Mouse (Mus musculus) spleen, embryonic (tissue): ENCODE data around the gene Rnf220.

Experiments
- CTCF ChIA-PET: fragments of 350-600 bp; sonication (Branson Sonifier 250); formaldehyde crosslinking; loops from one replicate; lab custom pipeline; 2022; lab: Charles Lee

The Rnf220 gene

DNA sequence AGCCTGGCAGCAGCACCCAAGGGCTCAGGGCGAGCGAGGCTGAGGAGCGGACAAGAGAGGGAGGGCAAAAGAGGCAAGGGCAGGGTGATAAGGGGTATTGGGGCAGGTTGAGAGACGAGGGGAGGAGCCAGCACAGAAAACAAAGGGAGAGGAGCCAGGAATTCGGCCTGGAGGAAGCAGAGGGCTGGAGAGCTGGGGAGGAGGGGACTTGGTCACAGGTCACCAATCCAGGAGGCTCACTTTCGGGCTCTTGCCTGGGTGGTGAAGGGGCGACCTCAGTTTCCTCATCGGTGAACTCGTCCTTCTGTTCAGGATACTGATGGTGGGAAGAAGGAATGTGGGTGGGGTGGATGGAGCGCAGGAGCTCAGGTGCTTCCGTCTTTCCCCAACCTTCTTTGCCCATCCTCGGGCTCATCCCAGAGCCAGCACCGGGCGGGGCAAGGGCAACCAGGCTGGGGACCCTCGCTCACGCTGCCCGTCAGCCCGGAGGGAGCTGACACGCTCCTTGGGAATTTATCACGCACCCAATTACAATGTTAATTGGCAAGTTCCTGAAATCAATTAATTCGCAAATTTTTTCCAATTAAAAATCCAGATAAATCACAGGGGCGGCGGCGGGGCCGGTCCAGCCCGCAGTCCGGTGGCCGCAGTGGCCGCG lies 193.1 kb downstream of the Rnf220 start:
- CTCF ChIA-PET: no interaction called here

GRCm38 (mm10) chr4:117302027-117302806 lies 194.6 kb downstream of the Rnf220 start:
- CTCF ChIA-PET: no interaction called here

GRCm38 (mm10) chr4:117299921-117300320 lies 196.9 kb downstream of the Rnf220 start:
- CTCF ChIA-PET: no interaction called here

DNA sequence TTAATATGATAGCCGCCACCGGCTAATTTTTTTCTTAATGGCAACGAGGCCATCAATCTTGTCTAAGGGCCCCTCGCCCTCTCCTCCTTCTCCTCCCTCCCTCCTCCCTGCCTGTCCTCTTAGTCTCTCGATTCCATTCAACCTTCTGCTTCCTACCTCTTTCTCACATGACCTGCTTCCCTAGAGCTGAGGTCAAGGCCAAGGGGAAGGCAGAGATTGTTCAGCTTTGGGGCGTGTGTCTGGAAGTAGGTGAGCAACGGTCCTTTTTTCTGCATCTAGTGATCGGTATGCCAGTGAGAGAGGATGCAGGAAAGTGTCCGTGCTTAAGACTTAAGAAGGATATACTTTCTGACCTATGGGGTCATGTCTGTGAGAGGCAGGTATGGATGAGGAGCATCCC lies 199.0 kb downstream of the Rnf220 start:
- CTCF ChIA-PET: no interaction called here

DNA sequence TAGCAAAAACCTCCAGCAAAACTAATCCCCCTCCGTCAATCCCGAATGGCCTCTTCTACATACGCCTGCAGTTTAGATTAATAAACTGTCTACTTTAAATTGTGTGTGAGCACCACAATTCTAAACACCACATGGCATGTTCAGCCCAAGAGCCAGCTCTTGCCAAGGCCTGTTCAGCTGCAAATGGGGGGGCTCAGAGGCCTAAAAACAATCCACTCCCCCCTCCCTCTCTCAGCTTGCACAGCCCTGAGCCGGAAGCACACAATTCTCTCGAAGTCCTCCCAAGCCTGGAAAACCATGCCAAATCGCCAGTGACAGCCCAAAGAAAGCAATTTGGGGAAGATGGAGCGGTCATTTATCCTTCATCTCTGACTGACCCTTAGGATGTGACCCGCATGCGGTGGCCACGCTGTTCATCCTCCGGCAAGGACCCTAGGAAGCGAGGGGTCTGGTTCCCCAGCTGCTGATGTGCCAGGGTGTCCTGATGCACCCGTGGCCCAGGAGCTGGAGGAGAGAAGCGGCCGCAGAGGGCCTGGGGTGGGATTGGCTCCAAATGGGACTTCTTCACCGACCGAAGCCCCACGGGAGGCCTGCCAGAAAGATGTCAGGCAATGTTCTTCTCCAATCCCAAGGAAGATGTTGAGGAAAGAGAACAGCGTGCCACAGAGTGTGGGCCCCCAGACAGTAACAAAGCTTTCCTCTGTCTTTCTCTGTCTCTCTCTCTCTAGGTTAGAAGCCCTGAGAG lies 199.8 kb downstream of the Rnf220 start:
- CTCF ChIA-PET: no interaction called here

DNA sequence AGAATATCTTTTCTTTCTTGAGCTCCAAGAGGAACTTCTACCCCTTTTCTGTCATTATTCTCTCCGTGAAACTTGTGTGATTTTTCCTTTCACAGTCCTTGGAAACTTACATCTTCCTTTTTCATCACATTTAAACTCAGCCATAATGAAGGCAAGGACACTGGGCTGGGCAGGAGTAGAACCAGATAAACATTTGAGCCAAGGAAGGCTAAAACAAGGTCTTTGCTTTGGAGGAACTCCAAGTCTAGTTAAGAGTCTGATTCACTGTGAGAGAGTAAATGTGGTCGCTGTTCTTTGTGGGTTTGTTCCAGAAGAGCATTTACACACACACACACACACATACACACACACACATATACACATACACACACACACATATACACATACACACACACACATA lies 205.2 kb downstream of the Rnf220 start:
- CTCF ChIA-PET: no interaction called here

DNA sequence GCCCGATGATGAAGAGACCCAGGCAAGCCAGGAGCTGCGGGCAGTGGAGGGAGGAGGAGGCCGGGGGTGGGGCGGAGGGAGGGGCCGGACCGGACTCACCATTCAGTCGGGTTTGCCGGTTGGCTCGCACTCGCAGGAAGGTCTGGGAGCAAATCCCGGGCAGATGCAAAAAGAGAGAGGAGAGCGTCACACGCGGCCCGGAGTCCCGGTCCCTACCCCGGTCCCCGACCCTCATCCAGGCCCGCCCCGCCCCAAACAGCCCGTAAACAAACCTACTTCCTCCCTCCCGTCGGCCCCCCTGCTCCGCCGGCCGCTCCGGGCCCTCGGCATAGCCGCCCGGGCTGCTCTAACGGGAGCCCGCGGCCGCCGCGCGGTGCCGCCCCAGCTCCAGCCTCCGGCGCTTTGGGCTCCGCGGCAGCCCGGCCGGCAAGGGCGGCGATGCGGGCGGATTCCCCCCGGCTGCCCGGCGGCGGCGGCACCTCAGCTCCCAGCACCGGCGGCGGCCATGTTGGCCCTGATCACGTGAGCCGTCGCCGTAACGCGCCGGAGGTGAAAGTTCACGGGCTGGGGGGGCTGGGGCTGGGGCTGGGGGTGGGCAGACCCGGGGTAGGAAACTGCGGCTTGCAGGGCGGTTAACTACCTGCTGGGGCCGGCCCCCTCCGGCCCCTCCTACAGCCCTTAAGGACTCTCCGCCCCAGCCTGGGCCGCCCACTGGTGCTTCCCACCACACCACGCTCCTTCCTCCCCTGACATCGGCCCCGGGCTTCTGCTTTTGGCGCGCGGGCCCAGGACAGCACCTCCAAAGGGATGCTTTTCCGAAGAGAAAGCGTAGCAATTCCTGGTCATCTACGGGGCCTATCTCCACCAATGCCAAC lies 207.7 kb downstream of the Rnf220 start:
- CTCF ChIA-PET: interaction anchor here (0.6 kb wide), 1 partner anchor 20 kb away, joined by 3 read pairs; no protein-coding TSS in a partner anchor

GRCm38 (mm10) chr4:117288277-117288926 lies 208.4 kb downstream of the Rnf220 start:
- CTCF ChIA-PET: no interaction called here

- CTCF ChIA-PET: no interaction called here
Measured at GRCm38 (mm10) chr4:117284363-117284762, 212.5 kb downstream of the Rnf220 start.

DNA sequence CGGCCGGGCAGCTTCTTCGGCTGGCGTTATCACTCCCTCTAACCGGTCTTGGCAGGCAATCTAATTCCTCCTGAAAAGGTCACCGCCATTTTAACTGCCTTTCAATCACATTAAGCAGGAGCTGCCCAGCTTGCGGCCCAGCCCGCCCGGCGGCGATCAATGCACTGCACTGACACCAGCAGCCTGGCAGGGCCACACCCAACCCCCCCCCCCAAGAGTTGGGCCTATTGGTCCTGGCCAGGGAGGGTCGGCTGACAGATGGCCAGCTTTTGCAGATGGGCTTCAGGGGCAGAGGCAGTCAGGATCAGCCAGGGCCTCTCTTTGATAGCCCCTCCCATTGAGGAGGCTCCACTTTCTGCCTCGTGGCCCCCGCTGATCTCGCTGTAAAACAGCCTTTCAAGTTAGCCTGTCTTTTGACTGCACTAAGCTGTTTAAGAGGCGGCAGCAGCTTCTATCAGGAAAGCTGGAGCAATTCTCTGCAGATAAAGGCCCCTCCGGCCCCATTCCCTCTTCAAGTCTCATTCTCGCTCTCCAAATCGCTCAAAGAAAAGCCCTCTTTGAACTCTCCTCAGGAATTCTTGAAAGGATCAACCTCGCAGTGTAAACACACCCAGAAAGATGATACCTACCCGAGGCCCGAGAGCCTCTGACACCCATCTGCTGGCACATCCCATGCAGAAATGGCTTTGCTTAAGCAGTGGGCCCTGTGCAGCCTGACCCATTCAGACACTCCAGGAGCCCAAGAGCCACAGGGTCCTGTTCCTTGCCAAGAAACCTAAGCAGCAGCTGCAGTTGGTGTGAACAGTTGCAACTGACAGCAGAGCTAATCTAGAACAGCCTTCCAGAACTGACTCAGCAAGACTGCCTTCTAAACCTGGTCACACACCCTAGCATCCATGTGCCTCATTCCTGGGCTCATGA lies 213.3 kb downstream of the Rnf220 start:
- CTCF ChIA-PET: interaction anchor here (0.6 kb wide), 1 partner anchor 290 kb away, joined by 3 read pairs; no protein-coding TSS in a partner anchor

GRCm38 (mm10) chr4:117281090-117281845 lies 215.6 kb downstream of the Rnf220 start:
- CTCF ChIA-PET: no interaction called here

DNA sequence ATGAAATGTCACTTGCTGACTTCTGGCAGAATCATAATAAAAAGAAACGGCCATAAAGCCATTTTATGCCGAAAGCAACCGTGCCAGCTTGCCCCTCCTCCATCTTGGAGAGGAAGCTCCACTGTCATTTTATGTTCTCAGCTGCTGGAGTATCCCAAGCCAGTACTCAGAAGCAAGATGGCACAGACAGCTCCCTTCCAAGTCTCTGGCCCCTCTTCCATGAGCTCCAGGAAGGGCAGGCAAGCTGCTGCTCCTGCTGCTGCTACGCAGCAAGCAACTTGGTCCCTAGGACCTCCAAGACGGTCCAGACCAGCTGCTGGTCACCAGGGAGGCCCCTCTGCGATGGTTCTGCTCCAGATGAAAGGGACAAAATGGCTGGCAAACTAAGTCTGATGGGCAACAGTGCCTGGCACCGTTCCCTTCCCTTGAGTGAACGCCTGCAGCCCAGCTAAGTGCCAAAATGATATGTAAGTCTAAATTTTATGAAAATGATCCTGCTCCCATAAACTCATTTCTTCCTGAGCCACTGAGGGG lies 216.4 kb downstream of the Rnf220 start:
- CTCF ChIA-PET: no interaction called here

GRCm38 (mm10) chr4:117279253-117279642 lies 217.6 kb downstream of the Rnf220 start:
- CTCF ChIA-PET: no interaction called here

DNA sequence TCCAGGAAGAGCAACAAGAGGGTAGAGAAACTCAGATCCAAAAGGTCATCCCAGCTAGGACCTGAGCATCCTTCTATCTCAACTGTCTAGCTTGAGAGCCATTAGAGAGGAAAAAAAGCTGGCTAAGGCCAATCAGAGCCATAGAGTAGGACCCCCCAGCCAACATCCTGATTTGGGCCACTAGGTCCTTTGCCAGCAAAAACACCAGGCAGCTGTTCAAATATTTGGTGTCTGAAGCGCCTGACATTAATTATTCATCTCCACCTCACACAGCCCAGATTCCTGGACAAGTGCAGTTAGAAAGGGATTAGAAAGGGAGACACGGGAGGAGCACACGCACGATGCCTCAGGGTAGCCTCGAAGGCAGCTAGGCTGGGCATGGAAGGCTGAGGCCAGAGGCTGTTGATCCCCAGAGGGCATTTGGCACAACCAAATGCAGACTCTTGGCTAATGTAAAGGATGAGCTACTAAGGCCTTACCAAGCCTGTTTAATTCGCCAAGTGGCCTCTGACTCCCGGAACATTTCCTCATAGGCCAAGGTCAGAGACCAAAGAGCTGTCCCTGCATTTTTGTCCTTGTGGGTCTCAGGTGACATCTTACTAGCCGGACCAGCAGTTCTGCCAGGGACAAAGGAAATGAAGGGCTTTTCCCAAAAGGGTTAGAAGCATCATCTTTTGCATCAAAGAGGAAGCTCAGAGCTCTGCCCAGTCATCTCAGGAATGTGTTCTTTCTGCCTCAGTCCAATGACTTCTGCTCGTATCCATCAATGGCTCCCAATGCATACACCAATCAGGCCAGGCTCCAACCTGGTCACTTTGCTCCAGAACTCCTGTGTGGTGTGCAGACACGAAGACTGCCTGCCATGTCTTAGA lies 218.2 kb downstream of the Rnf220 start:
- CTCF ChIA-PET: no interaction called here

- CTCF ChIA-PET: no interaction called here
Measured at GRCm38 (mm10) chr4:117277687-117278086, 219.2 kb downstream of the Rnf220 start.

- CTCF ChIA-PET: no interaction called here
Measured at GRCm38 (mm10) chr4:117277021-117277420, 219.8 kb downstream of the Rnf220 start.

- CTCF ChIA-PET: no interaction called here
Measured at GRCm38 (mm10) chr4:117276281-117276711, 220.6 kb downstream of the Rnf220 start.

GRCm38 (mm10) chr4:117274720-117275119 lies 222.1 kb downstream of the Rnf220 start:
- CTCF ChIA-PET: no interaction called here
